Mouse (Mus musculus): ENCODE results near the gene Ints5. TPM values are rescaled to one million over a fixed set of nuclear protein-coding genes. Genes with fewer than 3 reads are reported as not detected.

The Ints5 gene
- polyA plus RNA-seq, 1 experiment from 2014 or later: 36.4 TPM

DNA sequence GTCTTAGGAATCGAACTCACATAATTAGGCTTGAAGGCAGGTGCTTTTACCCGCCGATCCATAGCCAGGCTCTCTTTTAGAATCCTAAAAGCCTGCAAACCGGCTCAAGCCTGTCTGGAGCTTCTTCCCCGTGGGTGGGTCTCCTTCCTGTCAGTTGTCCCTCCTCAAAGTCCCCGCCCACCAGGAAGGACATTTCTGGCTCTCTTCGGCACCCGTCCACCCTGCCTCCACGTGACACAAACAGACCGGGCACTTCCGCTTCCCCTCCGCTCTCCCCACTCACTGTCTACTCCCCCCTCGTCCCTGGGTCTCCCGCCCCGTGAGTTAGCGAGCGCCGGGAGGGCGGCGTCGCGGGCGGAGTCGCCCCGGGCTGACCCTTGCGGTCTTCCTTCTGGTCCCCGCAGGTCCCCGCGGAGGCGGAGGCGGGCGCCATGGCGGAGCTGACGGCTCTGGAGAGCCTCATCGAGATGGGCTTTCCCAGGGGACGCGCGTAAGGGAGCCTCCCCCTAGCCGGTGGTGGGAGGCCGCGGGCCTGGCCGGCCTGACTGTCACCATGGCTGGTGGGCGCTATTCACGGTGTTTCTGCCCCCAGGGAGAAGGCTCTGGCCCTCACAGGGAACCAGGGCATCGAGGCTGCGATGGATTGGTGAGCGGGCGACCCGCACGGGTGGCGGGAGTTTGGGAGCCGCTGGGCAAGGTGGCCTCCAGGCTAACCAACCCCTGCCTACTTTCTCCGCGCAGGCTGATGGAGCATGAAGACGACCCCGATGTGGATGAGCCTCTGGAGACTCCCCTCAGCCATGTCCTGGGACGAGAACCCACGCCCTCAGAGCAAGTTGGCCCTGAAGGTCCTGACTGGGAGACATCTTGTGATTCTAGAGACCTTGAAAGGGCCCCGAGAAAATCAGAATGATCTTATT lies 21.3 kb upstream of the Ints5 start, which contains the start of gene Ubxn1:
Gene Ubxn1 (plus strand): TSS at position 230 of the 920 bp plus-strand sequence.
- peaks cover 27% of the 10 kb centered on the region for H3K36me3 ChIP-seq (replicated peaks)
- under 1% methylated on average over 58 of the region's 59 CpGs for WGBS
- ATAC-seq (replicated peaks): peak; percentile 98
- peak within 1 kb of the TSS; percentile 91 for H3K4me2 ChIP-seq
- no peaks in the 10 kb centered on the region for H3K27me3 ChIP-seq (replicated peaks)
- peak within 1 kb of the TSS; percentile 93 for H3K4me3 ChIP-seq
- peaks cover 15% of the 10 kb centered on the region for H3K4me1 ChIP-seq
- no peaks in the 10 kb centered on the region for H3K9me3 ChIP-seq
- peak within 1 kb of the TSS; percentile 97 for H3K9ac ChIP-seq
- peak within 1 kb of the TSS; percentile 79 for H3K27ac ChIP-seq

DNA sequence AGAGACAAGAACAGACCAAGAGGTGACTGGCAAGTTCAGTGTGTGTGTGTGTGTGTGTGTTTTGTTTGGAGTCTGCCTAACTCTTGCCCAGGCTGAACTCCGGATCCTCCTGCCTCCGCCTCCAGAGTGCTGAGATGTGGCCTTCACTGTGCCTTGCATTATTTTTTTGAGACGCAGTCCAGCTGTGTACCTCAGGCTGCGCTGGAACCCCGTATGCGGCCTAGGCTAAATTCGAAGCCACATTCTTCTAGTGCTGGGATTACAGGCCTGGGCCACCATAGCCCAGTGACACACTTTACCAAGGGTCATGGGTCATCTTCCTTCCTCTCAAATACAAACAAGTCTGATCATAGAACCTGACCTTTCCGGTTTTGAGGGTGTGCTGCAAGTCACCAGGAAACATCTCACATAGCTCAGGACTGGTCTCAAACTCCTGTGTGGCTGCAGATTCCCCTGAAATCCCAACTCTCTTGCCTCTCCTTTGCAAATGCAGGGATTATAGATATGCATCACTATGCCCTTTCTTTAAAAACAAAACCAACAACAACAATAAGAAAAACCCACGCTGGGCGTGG lies 20.5 kb upstream of the Ints5 start:
- peak overlapping the region; percentile 93 for H3K4me3 ChIP-seq
- no peaks in the 10 kb centered on the region for H3K9me3 ChIP-seq
- no peaks in the 10 kb centered on the region for H3K27me3 ChIP-seq (replicated peaks)
- H3K4me1 ChIP-seq: peaks cover 15% of the 10 kb centered on the region
- peaks cover 28% of the 10 kb centered on the region for H3K36me3 ChIP-seq (replicated peaks)
- H3K4me2 ChIP-seq: peak overlapping the region; percentile 91
- peak overlapping the region; percentile 97 for H3K9ac ChIP-seq
- WGBS: 84% methylated on average over 10 of the region's 10 CpGs
- no peak for ATAC-seq (replicated peaks)
- no peak overlapping the region for H3K27ac ChIP-seq

DNA sequence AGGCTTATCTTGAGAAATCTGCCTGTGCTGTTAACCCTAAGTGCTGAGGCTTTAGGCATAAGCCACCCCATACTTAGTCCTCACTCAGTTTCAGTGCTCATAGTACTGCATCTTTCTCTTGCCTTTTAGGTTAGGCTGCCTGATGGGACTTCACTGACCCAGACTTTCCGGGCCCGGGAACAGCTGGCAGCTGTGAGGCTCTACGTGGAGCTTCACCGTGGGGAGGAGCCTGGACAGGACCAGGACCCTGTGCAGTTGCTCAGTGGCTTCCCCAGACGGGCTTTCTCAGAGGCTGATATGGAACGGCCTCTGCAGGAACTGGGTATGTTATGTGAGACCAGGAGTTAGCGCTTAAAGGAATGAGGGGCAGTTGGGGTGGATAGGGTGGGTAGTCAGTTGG lies 17.8 kb upstream of the Ints5 start:
- H3K4me2 ChIP-seq: no peak overlapping the region
- no peak overlapping the region for H3K9ac ChIP-seq
- no peak for ATAC-seq (replicated peaks)
- 93% methylated on average over 7 of the region's 7 CpGs for WGBS
- no peaks in the 10 kb centered on the region for H3K9me3 ChIP-seq
- no peaks in the 10 kb centered on the region for H3K27me3 ChIP-seq (replicated peaks)
- H3K27ac ChIP-seq: no peak overlapping the region
- H3K4me1 ChIP-seq: peaks cover 23% of the 10 kb centered on the region
- peaks cover 28% of the 10 kb centered on the region for H3K36me3 ChIP-seq (replicated peaks)
- H3K4me3 ChIP-seq: no peak overlapping the region

DNA sequence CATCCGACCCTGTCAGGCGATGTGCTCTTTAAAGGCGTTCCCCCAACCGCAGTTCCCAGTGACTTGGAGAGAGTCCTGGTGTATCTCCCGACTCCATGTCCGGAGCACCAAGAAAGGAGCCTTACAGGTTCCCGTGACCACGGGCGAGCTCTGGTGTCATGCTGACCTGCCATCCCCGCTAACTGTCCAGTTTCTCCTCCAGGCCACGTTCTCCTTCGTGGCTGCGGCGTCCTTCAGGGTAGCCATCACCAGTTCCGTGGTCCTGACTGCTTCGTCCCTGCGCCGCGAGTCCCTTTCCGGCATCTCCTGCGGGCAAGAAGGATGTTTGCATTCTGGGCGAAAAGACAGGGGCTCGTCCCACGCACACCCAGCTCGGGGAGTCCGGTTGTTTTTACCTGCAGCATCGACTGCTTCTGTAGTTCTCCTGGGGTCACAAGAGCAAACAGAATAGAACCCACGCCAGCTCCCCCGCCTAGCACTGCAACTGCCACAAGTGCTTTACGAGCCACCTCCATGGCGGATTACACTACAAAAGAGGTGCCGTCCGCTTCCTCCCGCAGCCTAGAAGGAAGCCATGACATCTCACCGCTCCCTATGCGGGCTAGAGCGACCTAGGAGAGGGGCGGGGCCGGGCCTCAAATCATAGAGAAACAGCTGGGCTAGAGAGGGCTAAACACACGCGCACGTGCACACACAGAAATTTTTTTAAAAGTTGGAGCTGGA lies 12.3 kb upstream of the Ints5 start, which contains the start of gene Uqcc3:
Gene Uqcc3 (minus strand): TSS at position 613 of the 723 bp plus-strand sequence.
- peak within 1 kb of the TSS; percentile 84 for H3K27ac ChIP-seq
- under 1% methylated on average over 42 of the region's 42 CpGs for WGBS
- peak; percentile 98 for ATAC-seq (replicated peaks)

DNA sequence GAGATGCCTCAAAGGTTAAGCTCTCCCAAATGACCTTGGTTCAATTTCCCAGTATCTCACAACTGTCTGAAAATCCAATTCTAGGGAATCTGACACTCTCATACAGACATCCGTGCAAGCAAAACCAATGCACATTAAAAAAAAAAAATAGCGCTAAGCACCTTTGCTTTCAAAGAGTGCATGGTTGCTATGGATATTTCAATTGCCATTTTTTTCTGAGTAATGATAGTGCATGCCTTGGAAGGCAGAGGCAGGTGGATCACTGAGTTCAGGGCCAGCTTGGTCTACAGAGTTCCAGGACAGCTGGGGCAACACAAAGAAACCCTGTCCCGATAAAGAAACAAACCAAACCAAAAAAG lies 11.8 kb upstream of the Ints5 start:
- H3K9me3 ChIP-seq: no peaks in the 10 kb centered on the region
- H3K4me3 ChIP-seq: peak overlapping the region; percentile 65
- H3K9ac ChIP-seq: peak overlapping the region; percentile 79
- peak; percentile 26; the same call in 1 of the 2 replicates for ATAC-seq (replicated peaks)
- H3K36me3 ChIP-seq (replicated peaks): 0 out of 2 replicates have a peak, but pooled peaks cover 4% of the 10 kb centered on the region
- H3K27ac ChIP-seq: peak overlapping the region; percentile 84; the same call in 1 of the 2 replicates
- peak overlapping the region; percentile 76 for H3K4me2 ChIP-seq
- no peaks in the 10 kb centered on the region for H3K27me3 ChIP-seq (replicated peaks)
- H3K4me1 ChIP-seq: peaks cover 15% of the 10 kb centered on the region
- WGBS: 9% methylated on average over 3 of the region's 3 CpGs

More for the DNA sequence above, 12.3 kb upstream of the Ints5 start, which contains the start of gene Uqcc3:
- Histone ChIP-seq H3K36me3 (replicated peaks) (peaks cover 6% of the 10 kb centered on the region; the same call in 1 of the 2 replicates), H3K4me1 (peaks cover 15% of the 10 kb centered on the region), H3K4me2 (peak within 1 kb of the TSS; percentile 76), H3K4me3 (peak within 1 kb of the TSS; percentile 65), H3K9ac (peak within 1 kb of the TSS; percentile 79), H3K27me3 (replicated peaks) (no peaks in the 10 kb centered on the region), H3K9me3 (no peaks in the 10 kb centered on the region)

DNA sequence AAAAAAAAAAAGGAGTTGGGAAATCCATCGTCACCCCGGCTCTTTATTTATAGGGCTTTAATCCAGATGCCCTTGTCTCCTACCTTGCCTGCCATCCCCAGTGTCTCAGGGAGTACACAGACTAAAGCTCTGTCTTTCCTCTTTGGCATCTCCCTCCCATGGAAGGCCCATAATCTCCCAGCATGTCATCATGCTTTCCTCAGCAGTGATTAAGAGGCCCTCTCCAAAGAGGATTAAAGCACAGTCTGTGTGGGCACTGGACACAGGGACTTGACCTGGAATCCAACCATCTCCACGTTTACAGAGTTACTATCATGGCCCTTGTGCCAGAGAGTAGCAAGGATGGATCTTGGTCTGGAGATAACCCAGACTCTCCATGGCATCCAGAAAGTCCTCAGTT lies 9.2 kb upstream of the Ints5 start, which contains the start of the genes Lbhd1 and Gm49403:
Gene Lbhd1 (plus strand): TSS at position 117 of the 400 bp plus-strand sequence.
Gene Gm49403 (plus strand): TSS at position 315 of the 400 bp plus-strand sequence.
- no peak within 1 kb of the TSS for H3K9ac ChIP-seq
- H3K27ac ChIP-seq: no peak within 1 kb of the TSS
- no peak within 1 kb of the TSS for H3K4me2 ChIP-seq
- ATAC-seq (replicated peaks): no peak
- no peak within 1 kb of the TSS for H3K4me3 ChIP-seq
- no peaks in the 10 kb centered on the region for H3K9me3 ChIP-seq
- WGBS: 71% methylated on average over 3 of the region's 3 CpGs
- H3K36me3 ChIP-seq (replicated peaks): no peaks in the 10 kb centered on the region
- peaks cover 22% of the 10 kb centered on the region for H3K4me1 ChIP-seq
- no peaks in the 10 kb centered on the region for H3K27me3 ChIP-seq (replicated peaks)

DNA sequence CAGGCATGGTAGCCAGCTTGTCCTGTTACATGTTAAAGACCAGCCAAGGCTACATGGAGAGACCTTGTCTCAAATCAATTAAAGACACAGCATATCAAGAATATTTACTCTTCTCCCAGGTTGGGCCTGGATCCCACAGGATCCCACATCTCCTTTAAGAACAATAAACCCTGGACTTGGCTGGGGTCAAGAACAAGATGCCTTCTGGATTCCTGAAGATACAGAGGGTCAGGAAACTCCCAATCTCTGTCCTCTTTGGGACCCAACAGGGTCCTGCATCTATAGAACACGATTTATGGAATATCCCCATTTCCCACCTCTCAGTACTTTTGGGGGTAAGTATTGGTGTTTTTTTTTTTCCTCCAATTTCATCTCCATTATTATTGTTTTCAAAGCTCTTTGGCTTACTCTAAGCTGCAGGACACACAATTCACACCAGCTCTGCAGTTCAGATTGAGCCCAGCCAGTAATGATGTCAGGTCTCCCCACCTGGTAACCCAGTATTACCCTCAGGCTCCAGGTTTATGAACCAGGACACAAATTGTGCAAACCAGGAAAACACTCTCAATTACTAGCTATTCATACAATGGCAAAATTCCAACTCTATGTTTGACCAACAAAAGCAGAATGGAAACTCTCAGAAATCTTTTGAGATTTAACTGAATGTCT lies 5.8 kb upstream of the Ints5 start:
- Histone ChIP-seq H3K4me2 (0 out of 2 replicates have a peak overlapping the region, but pooled peaks have one; percentile 79), H3K27me3 (replicated peaks) (no peaks in the 10 kb centered on the region), H3K9ac (no peak overlapping the region), H3K36me3 (replicated peaks) (0 out of 2 replicates have a peak, but pooled peaks cover 6% of the 10 kb centered on the region), H3K27ac (no peak overlapping the region), H3K4me1 (peaks cover 15% of the 10 kb centered on the region), H3K4me3 (no peak overlapping the region), H3K9me3 (no peaks in the 10 kb centered on the region)
- no peak for ATAC-seq (replicated peaks)
- 47% methylated on average over 1 of the region's 1 CpGs for WGBS

DNA sequence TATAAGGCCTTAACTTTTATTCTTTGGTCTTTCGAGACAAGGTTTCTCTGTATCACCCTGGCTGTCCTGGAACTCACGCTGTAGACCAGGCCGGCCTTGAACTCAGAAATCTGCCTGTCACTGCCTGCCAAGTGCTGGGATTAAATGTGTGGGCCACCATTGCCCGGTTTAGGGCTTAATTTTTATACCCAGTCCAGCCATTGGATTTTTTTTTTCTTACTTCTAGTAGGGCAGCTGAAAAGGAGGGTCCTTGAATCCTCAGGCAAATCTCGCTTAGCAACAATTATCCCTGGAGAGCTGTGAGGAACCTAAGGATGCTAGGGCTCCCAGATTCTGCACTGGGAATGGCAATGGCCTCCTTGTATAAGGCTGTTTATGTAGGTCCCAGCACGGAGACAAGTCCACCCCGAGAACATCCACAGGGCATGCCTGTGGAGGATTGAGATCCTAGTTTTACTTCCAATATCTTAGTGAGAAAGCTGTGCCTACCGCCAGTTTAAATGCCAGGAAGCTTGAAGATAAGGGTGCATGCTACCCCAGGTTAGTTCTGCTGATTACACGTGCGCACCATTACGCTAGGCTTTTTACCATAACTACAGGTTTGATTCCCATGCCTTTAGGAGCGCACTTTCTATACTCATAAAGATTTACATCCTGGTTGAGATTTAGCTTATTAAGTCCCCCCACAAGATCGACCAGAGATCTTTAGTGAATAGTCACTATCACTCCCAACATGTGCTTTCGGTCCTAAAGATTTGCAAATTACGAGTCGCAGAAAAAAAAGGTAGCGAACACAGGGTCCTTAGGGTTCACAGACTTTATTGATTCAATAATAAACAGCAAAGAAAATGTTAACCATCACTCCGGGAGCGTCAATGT lies 5.0 kb upstream of the Ints5 start:
- H3K9me3 ChIP-seq: no peaks in the 10 kb centered on the region
- H3K36me3 ChIP-seq (replicated peaks): 0 out of 2 replicates have a peak, but pooled peaks cover 6% of the 10 kb centered on the region
- H3K27ac ChIP-seq: peak overlapping the region; percentile 85
- ATAC-seq (replicated peaks): no peak
- H3K4me3 ChIP-seq: peak overlapping the region; percentile 65
- H3K4me1 ChIP-seq: peaks cover 20% of the 10 kb centered on the region
- WGBS: 14% methylated on average over 19 of the region's 19 CpGs
- peak overlapping the region; percentile 61 for H3K9ac ChIP-seq
- H3K27me3 ChIP-seq (replicated peaks): no peaks in the 10 kb centered on the region
- H3K4me2 ChIP-seq: peak overlapping the region; percentile 79

DNA sequence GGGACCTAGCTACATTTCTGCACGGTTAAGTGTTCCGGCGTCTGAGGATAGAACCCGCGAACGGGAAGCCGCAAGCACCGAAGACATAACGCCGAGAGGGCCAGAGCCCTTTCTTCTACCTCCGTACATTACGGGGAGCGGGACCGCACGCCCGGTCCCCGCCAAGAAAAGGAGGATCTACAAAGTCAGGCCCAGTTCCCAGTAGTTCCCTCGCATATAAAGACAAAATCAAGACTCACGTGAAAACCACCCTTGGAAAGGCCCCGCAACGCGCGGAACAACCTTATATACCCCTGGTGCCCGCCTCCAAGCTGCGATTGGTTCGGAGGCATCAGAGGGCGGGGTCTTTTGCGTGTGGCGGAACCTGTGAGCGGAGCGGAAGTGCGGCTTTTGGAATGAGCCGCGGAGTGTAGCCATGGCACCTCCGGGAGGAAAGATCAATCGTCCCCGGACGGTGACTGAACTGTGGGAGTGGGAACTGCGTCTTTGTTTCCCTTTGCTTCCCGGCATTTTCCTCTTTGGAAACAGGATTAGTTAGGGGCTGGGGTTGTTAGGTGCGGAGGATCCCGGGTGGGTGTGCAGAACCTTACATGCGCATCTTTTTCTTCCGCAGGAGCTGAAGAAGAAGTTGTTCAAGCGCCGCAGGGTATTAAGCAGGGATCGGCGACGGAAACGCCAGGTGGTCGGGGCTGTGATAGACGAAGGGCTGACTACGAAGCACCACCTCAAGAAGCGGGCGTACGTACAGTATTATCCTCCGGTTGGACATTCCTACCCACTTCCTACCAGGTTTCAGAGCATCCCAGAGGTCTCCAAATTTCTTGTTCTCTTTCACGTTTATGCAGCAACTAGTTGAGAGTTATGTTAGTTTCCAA lies 4.1 kb upstream of the Ints5 start, which contains the start of the genes 1810009A15Rik and Gm49416:
Gene 1810009A15Rik (plus strand): TSS at position 343 of the 875 bp plus-strand sequence.
Gene Gm49416 (plus strand): TSS at position 416 of the 875 bp plus-strand sequence.
- WGBS: 1% methylated on average over 58 of the region's 58 CpGs
- Histone ChIP-seq H3K4me2 (peak within 1 kb of the TSS; percentile 79), H3K4me3 (peak within 1 kb of the TSS; percentile 65), H3K9me3 (no peaks in the 10 kb centered on the region), H3K36me3 (replicated peaks) (0 out of 2 replicates have a peak, but pooled peaks cover 6% of the 10 kb centered on the region), H3K4me1 (peaks cover 25% of the 10 kb centered on the region), H3K27me3 (replicated peaks) (no peaks in the 10 kb centered on the region), H3K9ac (peak within 1 kb of the TSS; percentile 61), H3K27ac (peak within 1 kb of the TSS; percentile 85)
- peak; percentile 96 for ATAC-seq (replicated peaks)
